Mouse (Mus musculus) kidney, adult 10 weeks (tissue): ENCODE data around the gene Tcf3. TPM values are rescaled to one million over a fixed set of nuclear protein-coding genes. Genes with fewer than 3 reads are reported as not detected.

Source experiments
- polyA plus RNA-seq: library from polyadenylated mRNA; stranded (reverse); fragments of 350-450 nt; fragmentation: Illumina TruSeq; extraction: RNeasy Lipid Tissue Mini Kit (QIAGEN cat#74804); gene quantifications from one replicate; pipeline ENCODE4 v1.2.3, GENCODE M21; 2014; ENCODE audit warnings: low read depth, low replicate concordance

The Tcf3 gene
- 1.3 TPM for polyA plus RNA-seq

GRCm38 (mm10) chr10:80433513-80434232 is at the start of gene Tcf3:
Tcf3 (minus strand) TSS chr10:80433647.

DNA sequence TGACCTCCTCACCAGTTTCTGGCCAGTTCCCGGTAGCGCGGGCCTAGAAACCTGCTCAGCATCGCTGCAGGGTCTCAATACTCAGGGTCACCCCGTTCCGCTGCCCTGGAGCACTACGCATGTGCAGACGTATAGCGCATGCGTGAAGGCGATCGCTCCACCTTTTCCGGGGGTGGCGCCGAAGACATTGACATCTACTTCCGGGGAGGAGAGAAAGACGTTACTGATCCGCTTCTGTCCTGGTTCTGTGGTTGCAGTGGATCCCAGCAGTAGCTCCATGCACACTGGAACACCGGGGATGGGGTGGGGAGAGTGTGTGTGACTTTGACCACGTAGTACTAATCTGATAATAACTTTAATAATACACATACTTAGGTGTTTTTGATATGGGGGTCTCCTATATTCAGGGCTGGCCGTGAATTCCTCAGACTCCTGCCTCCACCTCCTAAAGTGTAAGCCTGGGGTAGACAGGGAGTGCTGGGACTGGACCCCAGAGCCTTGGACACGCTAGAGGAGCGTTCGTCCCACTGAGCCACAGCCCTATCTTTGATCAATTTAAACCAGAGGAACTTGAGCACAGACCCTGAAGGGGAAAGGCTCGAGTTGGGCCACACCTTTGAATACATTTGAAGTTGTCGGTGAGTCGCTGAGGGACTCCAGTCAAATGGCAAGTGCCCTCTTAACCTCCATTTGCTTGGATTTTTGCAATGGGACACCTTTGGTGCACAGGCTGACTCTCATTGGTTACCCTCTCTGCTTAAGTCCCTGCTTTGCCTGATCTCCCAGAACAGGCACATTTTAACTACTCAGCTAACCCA is 26.6 kb downstream of the Tcf3 start, which contains the start of gene Uqcr11:
Gene Uqcr11 (minus strand): TSS at position 147 of the 818 bp plus-strand sequence.

GRCm38 (mm10) chr10:80399191-80399972 is 34.1 kb downstream of the Tcf3 start, which contains the start of gene Mbd3:
Mbd3 (minus strand) TSS chr10:80399550.

DNA sequence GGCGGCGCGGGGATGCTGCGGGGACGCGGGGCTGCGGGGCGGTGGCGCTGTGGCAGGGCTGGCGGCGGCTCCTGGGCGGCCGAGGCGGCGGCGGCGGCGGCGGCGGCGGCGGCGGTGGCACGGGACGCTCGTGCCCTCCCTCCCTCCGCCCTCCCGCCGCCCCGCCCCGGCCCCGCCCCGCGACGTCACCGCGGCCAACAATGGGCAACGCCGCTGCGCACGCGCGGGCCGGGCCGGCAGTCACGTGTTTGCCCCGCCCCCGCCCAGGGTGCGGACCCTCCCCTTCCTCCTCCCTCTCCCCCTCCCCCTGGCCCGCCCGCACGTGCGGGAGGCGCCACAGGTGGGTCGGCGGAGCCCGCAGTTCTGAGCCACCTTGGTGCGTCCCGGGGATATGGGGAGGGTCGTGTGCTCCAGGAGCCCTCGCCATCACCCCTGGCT is 45.9 kb downstream of the Tcf3 start, which contains the start of gene Mex3d:
Gene Mex3d (minus strand): TSS at position 138 of the 438 bp plus-strand sequence.

Other genes starting within 250 kb of the Tcf3 start
- 3.0 TPM for gene Mum1, start 207.2 kb downstream of the Tcf3 start, polyA plus RNA-seq
- 4.1 TPM for gene Ndufs7, start 184.5 kb downstream of the Tcf3 start, polyA plus RNA-seq
- 1.3 TPM for gene Gamt, start 172.6 kb downstream of the Tcf3 start, polyA plus RNA-seq
- 13.7 TPM for gene Dazap1, start 172.2 kb downstream of the Tcf3 start, polyA plus RNA-seq
- gene Rps15, start 141.2 kb downstream of the Tcf3 start, polyA plus RNA-seq: not detected
- gene Apc2, start 137.7 kb downstream of the Tcf3 start, polyA plus RNA-seq: not detected
- gene 2310011J03Rik, start 113.1 kb downstream of the Tcf3 start, polyA plus RNA-seq: 0.73 TPM
- not detected for gene Pcsk4, start 104.1 kb downstream of the Tcf3 start, polyA plus RNA-seq
- gene Reep6, start 103.7 kb downstream of the Tcf3 start, polyA plus RNA-seq: 1.3 TPM
- 0.12 TPM for gene Adamtsl5, start 85.2 kb downstream of the Tcf3 start, polyA plus RNA-seq
- not detected for gene Plk5, start 77.2 kb downstream of the Tcf3 start, polyA plus RNA-seq
- gene Mex3d, start 46.0 kb downstream of the Tcf3 start, polyA plus RNA-seq: 2.8 TPM
- not detected for gene Mbd3, start 34.1 kb downstream of the Tcf3 start, polyA plus RNA-seq
- not detected for gene Uqcr11, start 26.8 kb downstream of the Tcf3 start, polyA plus RNA-seq
- not detected for gene Onecut3, start 61.2 kb upstream of the Tcf3 start, polyA plus RNA-seq
- gene Atp8b3, start 105.5 kb upstream of the Tcf3 start, polyA plus RNA-seq: not detected
- gene Rexo1, start 127.9 kb upstream of the Tcf3 start, polyA plus RNA-seq: 0.16 TPM
- 1.5 TPM for gene Klf16, start 143.7 kb upstream of the Tcf3 start, polyA plus RNA-seq
- gene Abhd17a, start 156.7 kb upstream of the Tcf3 start, polyA plus RNA-seq: 0.53 TPM
- gene Scamp4, start 169.2 kb upstream of the Tcf3 start, polyA plus RNA-seq: 0.44 TPM
- not detected for gene Adat3, start 169.2 kb upstream of the Tcf3 start, polyA plus RNA-seq
- gene Gm49322, start 172.4 kb upstream of the Tcf3 start, polyA plus RNA-seq: not detected
- gene Csnk1g2, start 189.2 kb upstream of the Tcf3 start, polyA plus RNA-seq: 0.53 TPM
- gene Btbd2, start 223.4 kb upstream of the Tcf3 start, polyA plus RNA-seq: 0.36 TPM
- 1.8 TPM for gene Mknk2, start 244.5 kb upstream of the Tcf3 start, polyA plus RNA-seq